Mouse (Mus musculus): ENCODE data around the gene B3gnt2.
"Not testable (repeated sequence)": the region's sequence is repeated elsewhere in the genome, so short reads cannot be mapped to it uniquely, and the experiment has no call there.

- TF ChIP-seq CTCF (IDR thresholded peaks at IDR 0.05; ENCODE audit: low read depth, low read length); POLR2A (IDR thresholded peaks at IDR 0.05; ENCODE audit: borderline replicate concordance, low read depth, low read length): not testable (repeated sequence)
Measured at GRCm38 (mm10) chr11:22735128-22735527, 125.6 kb downstream of the B3gnt2 start.
